In genomic region chr13:79668796-79669195, GRCm38 (mm10) we compare ENCODE assay signal across 6 mouse cellular contexts.
DNase-seq lines count a peak whose midpoint lies in the region; TF ChIP-seq lines count a peak whose summit lies in the region.
"Not testable (repeated sequence)": the region's sequence is repeated elsewhere in the genome, so short reads cannot be mapped to it uniquely, and the experiment has no call there.

No protein-coding gene starts in this region.

- H3K27ac ChIP-seq in ES-Bruce4 (ENCODE audit: insufficient read depth, low read length), result 0 out of 2 replicates have a peak overlapping the region, but pooled peaks have one; percentile 19
- peak overlapping the region; percentile 19; the same call in 1 of the 2 replicates for H3K27ac ChIP-seq in ES-E14 (ENCODE audit: insufficient read depth, low read depth, low read length, poor library complexity, severe bottlenecking)

- not testable (repeated sequence) for H3K4me1 ChIP-seq in ES-Bruce4 (ENCODE audit: control insufficient read depth, insufficient read depth, low read length); ES-E14 (ENCODE audit: control insufficient read depth in 2 of 2, insufficient read depth in 2 of 2, low read length in 2 of 2, poor library complexity in 1 of 2)

- not testable (repeated sequence) for H3K9me3 ChIP-seq in ES-Bruce4 (replicated peaks; ENCODE audit: control insufficient read depth, insufficient read depth, low read length, poor library complexity, severe bottlenecking); ES-E14 (ENCODE audit: control insufficient read depth, insufficient read depth, low read depth, low read length)

- not testable (repeated sequence) for TF ChIP-seq EP300 in ES-Bruce4 (IDR thresholded peaks at IDR 0.05; ENCODE audit: insufficient read depth, low read depth, low read length)

- not testable (repeated sequence) for H3K9ac ChIP-seq in ES-Bruce4 (ENCODE audit: low read depth, poor library complexity, severe bottlenecking); ES-E14 (ENCODE audit: insufficient read depth, low read depth, low read length, poor library complexity, severe bottlenecking)

- DNase-seq in ES-CJ7 (ENCODE audit: low read depth, low spot score) (peak; percentile 48), ES-E14 (ENCODE audit: low read depth, low spot score) (peak; percentile 8), R1 (ENCODE audit: low read depth, low spot score) (peak; percentile 64), ZHBTc4 (ENCODE audit: low read depth, low spot score) (peak; percentile 72)
- DNase-seq in heart, adult 11 months, result peak; percentile 64

- in situ Hi-C loops in ES-E14 (cut with MboI; ENCODE audit: low sequenced_read_pairs in 2 of 2, unreplicated experiment in 2 of 2), result not testable (repeated sequence)

- TF ChIP-seq POLR2A in ES-Bruce4 (IDR thresholded peaks at IDR 0.05; ENCODE audit: insufficient read depth, low read length), result not testable (repeated sequence)

- not testable (repeated sequence) for H3K36me3 ChIP-seq in ES-Bruce4 (ENCODE audit: control insufficient read depth, insufficient read depth, low read length, poor library complexity, severe bottlenecking); ES-E14 (ENCODE audit: control insufficient read depth, insufficient read depth, low read length, poor library complexity, severe bottlenecking)

- H3K4me3 ChIP-seq in ES-Bruce4 (ENCODE audit: low read depth, low read length); ES-E14 (ENCODE audit: insufficient read depth in 1 of 2, low read depth in 1 of 2, low read length in 2 of 2, poor library complexity in 1 of 2, severe bottlenecking in 1 of 2): not testable (repeated sequence)

- TF ChIP-seq CTCF in ES-Bruce4 (IDR thresholded peaks at IDR 0.05; ENCODE audit: low read depth, low read length), result not testable (repeated sequence)

- not testable (repeated sequence) for H3K27me3 ChIP-seq in ES-Bruce4 (ENCODE audit: control insufficient read depth, insufficient read depth, low read length, poor library complexity, severe bottlenecking)

Comparison
In these comparisons a context has a peak if more than half of its experiments do, and no peak if none do; other contexts are left out.
1. DNase-seq: peak in every context shown above with its lines; median percentile 72 in ZHBTc4; 64 in R1; 64 in heart, adult 11 months; 48 in ES-CJ7; 8 in ES-E14.